12 mouse cellular contexts compared by ENCODE assay signal in genomic region chr5:148598376-148598775, GRCm38 (mm10). TPM values are rescaled to one million over a fixed set of nuclear protein-coding genes. Genes with fewer than 3 reads are reported as not detected.
DNase-seq lines count a peak whose midpoint lies in the region; ATAC-seq and TF ChIP-seq lines count a peak whose summit lies in the region.
"Had no signal": no experiment of that assay in that cellular context is flagged by ENCODE, and none has a peak within 500 bp of the region (broad histone marks: within the 10 kb centered on the region; RNA-seq: fewer than 3 reads in every experiment).

No protein-coding gene starts in this region.

- no peak overlapping the region for H3K4me2 ChIP-seq in kidney, embryonic 14.5 days (replicated peaks; ENCODE audit: low read depth, low read length)
- H3K4me2 ChIP-seq in heart, embryonic 11.5 days = no peak overlapping the region
- H3K4me2 ChIP-seq: forebrain, embryonic 15.5 days; heart, embryonic 13.5 days had no signal

- peak; percentile 76; the same call in 1 of the 2 replicates for ATAC-seq in kidney, embryonic 14.5 days (ENCODE audit: low FRiP score, low TSS enrichment)
- ATAC-seq in heart, embryonic 11.5 days (replicated peaks; ENCODE audit: insufficient number of reproducible peaks, low FRiP score, low TSS enrichment) = no peak
- no peak for ATAC-seq in cerebellum, adult (ENCODE audit: insufficient number of reproducible peaks, low FRiP score, low TSS enrichment)
- ATAC-seq: forebrain, embryonic 15.5 days had no signal

- H3K9ac ChIP-seq in kidney, embryonic 14.5 days (ENCODE audit: low read depth, low read length) = no peak overlapping the region
- no peak overlapping the region for H3K9ac ChIP-seq in heart, embryonic 11.5 days (ENCODE audit: low read depth, low read length)
- H3K9ac ChIP-seq: forebrain, embryonic 15.5 days; heart, embryonic 13.5 days; liver, embryonic 14.5 days had no signal

- peak; percentile 22 for DNase-seq in urinary bladder, postnatal 14 days (ENCODE audit: low spot score)
- no peak for DNase-seq in urinary bladder, postnatal 4 days (ENCODE audit: low spot score in 2 of 2)
- DNase-seq in lung, adult 2 months = peak; percentile 17
- no peak for DNase-seq in spleen, postnatal 36 days (ENCODE audit: low spot score in 2 of 2)
- no peak for DNase-seq in layer of hippocampus, adult 9-10 months (ENCODE audit: low spot score)
- DNase-seq: cerebellum, postnatal 36 days had no signal

- no peaks in the 10 kb centered on the region for H3K4me1 ChIP-seq in kidney, embryonic 14.5 days (ENCODE audit: control insufficient read depth, insufficient read depth, low read length)
- H3K4me1 ChIP-seq in lung, adult 2 months (ENCODE audit: control insufficient read depth, insufficient read depth, low read length) = peaks cover 2% of the 10 kb centered on the region; the same call in 1 of the 2 replicates
- H3K4me1 ChIP-seq in heart, embryonic 11.5 days (ENCODE audit: control insufficient read depth, insufficient read depth, low read length) = no peaks in the 10 kb centered on the region
- H3K4me1 ChIP-seq: heart, embryonic 13.5 days had no signal

- H3K4me3 ChIP-seq in kidney, embryonic 14.5 days (ENCODE audit: low read length) = no peak overlapping the region
- no peak overlapping the region for H3K4me3 ChIP-seq in lung, adult 2 months (replicated peaks; ENCODE audit: extremely low read depth, low read depth, low read length)
- no peak overlapping the region for H3K4me3 ChIP-seq in heart, embryonic 11.5 days (ENCODE audit: low read depth, low read length)
- H3K4me3 ChIP-seq: forebrain, embryonic 15.5 days; heart, embryonic 13.5 days had no signal

- no peaks in the 10 kb centered on the region for H3K36me3 ChIP-seq in kidney, embryonic 14.5 days (ENCODE audit: control insufficient read depth, insufficient read depth, low read length)
- no peaks in the 10 kb centered on the region for H3K36me3 ChIP-seq in heart, embryonic 11.5 days (ENCODE audit: control insufficient read depth, insufficient read depth, low read length)
- H3K36me3 ChIP-seq: forebrain, embryonic 15.5 days; heart, embryonic 13.5 days had no signal

- TF ChIP-seq CTCF in lung, adult 2 months (IDR thresholded peaks at IDR 0.05; ENCODE audit: insufficient read depth, low read length) = no peak

- peak overlapping the region; percentile 13; the same call in 1 of the 2 replicates for H3K27ac ChIP-seq in kidney, embryonic 14.5 days (ENCODE audit: low read depth, low read length)
- no peak overlapping the region for H3K27ac ChIP-seq in heart, embryonic 11.5 days (ENCODE audit: low read depth, low read length)
- H3K27ac ChIP-seq: forebrain, embryonic 15.5 days; heart, embryonic 13.5 days; liver, embryonic 14.5 days had no signal

- 33% methylated on average over 9 of the region's 9 CpGs for WGBS in kidney, embryonic 14.5 days
- WGBS in lung, adult 2 months = 67% methylated on average over 9 of the region's 9 CpGs
- 61% methylated on average over 9 of the region's 9 CpGs for WGBS in heart, embryonic 11.5 days (ENCODE audit: insufficient replicate concordance)

- no peak for TF ChIP-seq POLR2A in lung, adult 2 months (IDR thresholded peaks at IDR 0.05; ENCODE audit: borderline replicate concordance, extremely low read depth, low read depth, low read length)

- no peaks in the 10 kb centered on the region for H3K9me3 ChIP-seq in kidney, embryonic 14.5 days (ENCODE audit: control insufficient read depth, low read length)
- H3K9me3 ChIP-seq in heart, embryonic 11.5 days (replicated peaks; ENCODE audit: control insufficient read depth, low read length) = no peaks in the 10 kb centered on the region
- H3K9me3 ChIP-seq: forebrain, embryonic 15.5 days had no signal

- no peaks in the 10 kb centered on the region for H3K27me3 ChIP-seq in kidney, embryonic 14.5 days (ENCODE audit: control insufficient read depth, insufficient read depth, low read length)
- H3K27me3 ChIP-seq in heart, embryonic 11.5 days (ENCODE audit: control insufficient read depth, insufficient read depth, low read length) = no peaks in the 10 kb centered on the region
- H3K27me3 ChIP-seq: forebrain, embryonic 15.5 days; heart, embryonic 13.5 days had no signal

RNA-seq across cellular contexts. Expression of gene Ubl3, which starts 45.8 kb away (rescaled TPM):
- polyA plus RNA-seq in kidney, embryonic 14.5 days (2014; fragmentation: Nextera tagmentation; extraction: Ambion mirVana) = 52.4 and 78.2 TPM in 2 replicates
- polyA plus RNA-seq in lung, adult 2 months (2012; rRNA removed) = 113 and 118 TPM in 2 replicates
- 57.1 and 59.1 TPM in 2 replicates for polyA plus RNA-seq in heart, embryonic 11.5 days (2014; fragmentation: Nextera tagmentation; extraction: Ambion mirVana)

Comparison
In these comparisons a context has a peak if more than half of its experiments do, and no peak if none do; other contexts are left out.
1. DNase-seq: peak in urinary bladder, postnatal 14 days (single experiment) and lung, adult 2 months (single experiment); none in urinary bladder, postnatal 4 days (0 of 2), spleen, postnatal 36 days (0 of 2) and layer of hippocampus, adult 9-10 months (single experiment).